Mouse (Mus musculus) left cerebral cortex, adult 2 months (tissue): ENCODE measurements around the gene Hsdl1. TPM values are rescaled to one million over a fixed set of nuclear protein-coding genes. Genes with fewer than 3 reads are reported as not detected.

Experiments
- DNase-seq, 2 experiments: peaks; one replicate each; pipeline ENCODE4 v3.0.0; 2021 to 2022; ENCODE audit warnings: low spot score in 2 of 2, mixed read lengths in 1 of 2; ENCODE audit errors: extremely low spot score in 1 of 2
- H3K27ac ChIP-seq: fragments of 200-600 bp; 2 replicates; pipeline ENCODE4 v1.8.1; 2022
- H3K4me3 ChIP-seq: fragments of 200-600 bp; 2 replicates; pipeline ENCODE4 v1.8.1; 2022
- CTCF ChIP-seq: fragments of 200-600 bp; IDR thresholded peaks from 2 replicates; pipeline ENCODE4 v1.8.1; 2022; ENCODE audit warnings: antibody characterized with exemption, mild to moderate bottlenecking, moderate library complexity
- intact Hi-C: fragments of 180-260 bp; cut with DNase I; formaldehyde crosslinking; loops from one replicate; pipeline ENCODE4 v1.15.1; 2025
- total RNA-seq, 2 experiments: library from RNA; stranded (reverse); gene quantifications; 2 replicates each; pipeline ENCODE4 v1.2.3; 2021

Gene Hsdl1
- total RNA-seq, 2 experiments from 2014 or later, result 42.3 to 43.1 TPM

- no peak for DNase-seq
- TF ChIP-seq CTCF, result no peak
- Histone ChIP-seq H3K27ac (no peak overlapping the region), H3K4me3 (no peak overlapping the region)
- intact Hi-C loops, result no loop called here
Measured at GRCm38 (mm10) chr8:119513405-119513804, 61.6 kb downstream of the Hsdl1 start.

Other genes starting within 250 kb of the Hsdl1 start
- 100 to 1,000 TPM; 314 to 321 TPM for gene Hsbp1, start 230.7 kb downstream of the Hsdl1 start, total RNA-seq
- gene Mlycd, start 180.3 kb downstream of the Hsdl1 start, total RNA-seq, result 10 to 100 TPM; 26.1 to 28.7 TPM
- gene Osgin1, start 141.1 kb downstream of the Hsdl1 start, total RNA-seq, result under 1 TPM in 1 of 2 experiments, not detected in 1; 0.40 TPM
- gene Necab2, start 128.5 kb downstream of the Hsdl1 start, total RNA-seq, result 10 to 100 TPM; 63.3 to 80.9 TPM
- under 1 TPM; 0.30 to 0.48 TPM for gene Slc38a8, start 73.5 kb downstream of the Hsdl1 start, total RNA-seq
- gene Mbtps1, start 16.4 kb downstream of the Hsdl1 start, total RNA-seq, result 10 to 100 TPM; 61.0 to 64.3 TPM
- gene Dnaaf1, start 52 bp upstream of the Hsdl1 start, total RNA-seq, result under 1 TPM; 0.27 to 0.35 TPM
- gene Taf1c, start 30.0 kb upstream of the Hsdl1 start, total RNA-seq, result 10 to 100 TPM; 10.7 to 12.1 TPM
- under 1 TPM; 0.18 to 0.54 TPM for gene Adad2, start 37.6 kb upstream of the Hsdl1 start, total RNA-seq
- gene Kcng4, start 60.5 kb upstream of the Hsdl1 start, total RNA-seq, result 1 to 10 TPM; 3.4 TPM
- gene Wfdc1, start 91.2 kb upstream of the Hsdl1 start, total RNA-seq, result 10 to 100 TPM in 1 of 2 experiments, 1 to 10 TPM in 1; 9.7 to 10.6 TPM
- gene Atp2c2, start 124.8 kb upstream of the Hsdl1 start, total RNA-seq, result 1 to 10 TPM; 1.8 to 2.3 TPM
- 10 to 100 TPM; 13.6 to 13.7 TPM for gene Tldc1, start 203.2 kb upstream of the Hsdl1 start, total RNA-seq